In the genomic region with DNA sequence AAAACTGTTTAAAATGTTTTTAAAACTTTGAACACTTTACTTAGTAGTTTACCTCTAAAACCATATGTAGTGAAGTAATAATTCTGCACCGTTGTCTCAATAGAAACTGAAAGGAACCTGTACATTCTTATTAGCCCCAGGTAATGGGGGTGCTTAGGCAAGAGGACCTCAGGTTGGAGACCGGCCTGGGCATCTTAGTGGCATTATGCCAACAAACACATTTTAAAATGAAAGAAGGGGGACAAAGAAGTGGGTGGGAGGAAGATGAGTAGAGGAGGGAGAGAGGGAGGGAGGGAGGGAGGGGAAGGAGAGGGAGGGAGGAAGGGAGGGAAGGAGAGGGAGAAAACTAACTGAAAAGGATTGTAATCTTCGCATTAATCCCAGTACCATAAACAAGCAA, we compare ENCODE assay signal across 8 mouse cellular contexts. TPM values are rescaled to one million over a fixed set of nuclear protein-coding genes. Genes with fewer than 3 reads are reported as not detected.
A peak's percentile ranks its signal among the peaks of the same experiment; 100 is the strongest.
DNase-seq lines count a peak whose midpoint lies in the region; ATAC-seq and TF ChIP-seq lines count a peak whose summit lies in the region.

No protein-coding gene starts in this region.

- no peak for TF ChIP-seq CTCF in Patski (IDR thresholded peaks at IDR 0.05)

- peak overlapping the region; percentile 78 for H3K4me3 ChIP-seq in heart, embryonic 16.5 days (ENCODE audit: low read length)

- no peaks in the 10 kb centered on the region for H3K27me3 ChIP-seq in heart, embryonic 16.5 days (ENCODE audit: control insufficient read depth, insufficient read depth, low read length)
- peaks cover 15% of the 10 kb centered on the region for H3K27me3 ChIP-seq in Patski

- POLR2A ChIA-PET in Patski (lab: Charles Lee), result no interaction called here

- peak; percentile 19; the same call in 1 of the 2 replicates for ATAC-seq in heart, embryonic 16.5 days (replicated peaks; ENCODE audit: extremely low read depth, insufficient read depth, low FRiP score)
- ATAC-seq in Patski, result peak; percentile 23
- peak; percentile 10; the same call in 1 of the 2 replicates for ATAC-seq in granulocyte monocyte progenitor cell, adult 5-6 weeks (replicated peaks; ENCODE audit: poor library complexity, severe bottlenecking)
- peak; percentile 15; the same call in 1 of the 2 replicates for ATAC-seq in megakaryocyte progenitor cell, adult 5-6 weeks (replicated peaks; ENCODE audit: poor library complexity)

- peaks cover 9% of the 10 kb centered on the region; the same call in 1 of the 2 replicates for H3K36me3 ChIP-seq in heart, embryonic 16.5 days (ENCODE audit: control insufficient read depth, insufficient read depth)

- 4% methylated on average over 3 of the region's 3 CpGs for WGBS in heart, embryonic 16.5 days

- H3K4me1 ChIP-seq in heart, embryonic 16.5 days (ENCODE audit: control insufficient read depth, insufficient read depth, low read length), result peaks cover 11% of the 10 kb centered on the region

- peak overlapping the region; percentile 89 for H3K4me2 ChIP-seq in heart, embryonic 16.5 days (ENCODE audit: low read depth, low read length)

- H3K27ac ChIP-seq in heart, embryonic 16.5 days (ENCODE audit: low read length), result peak overlapping the region; percentile 90

- H3K9ac ChIP-seq in heart, embryonic 16.5 days (ENCODE audit: low read length), result peak overlapping the region; percentile 89

- CTCF ChIA-PET in Patski (lab: Charles Lee), result no interaction called here

- no peak for DNase-seq in heart, adult 8-10 months (ENCODE audit: low spot score)
- DNase-seq in Patski (ENCODE audit: low read depth, low spot score), result no peak
- DNase-seq in thymus, postnatal 4 days, result no peak
- DNase-seq in B cell, adult 2 months, result no peak
- DNase-seq in gastrocnemius, postnatal 10 days, result no peak

- in situ Hi-C loops in Patski (cut with MboI; ENCODE audit: low pct_unique_long_range_greater_than_20kb), result no loop called here

- H3K9me3 ChIP-seq in heart, embryonic 16.5 days (replicated peaks; ENCODE audit: control insufficient read depth, low read length), result no peaks in the 10 kb centered on the region

RNA-seq across cellular contexts. Expression of gene Hus1, which starts 0.4 kb away (rescaled TPM):
- 13.2 and 13.3 TPM in 2 replicates for polyA plus RNA-seq in heart, embryonic 16.5 days (2015; fragmentation: Nextera tagmentation; extraction: Ambion mirVana)
- total RNA-seq in heart, adult 8-10 months (2022), result 10 to 100 TPM in 3 of 4 experiments, 1 to 10 TPM in 1; 9.7 to 11.0 (median 10.6) TPM
- 10.1 TPM for polyA plus RNA-seq in Patski (2021)
- total RNA-seq in granulocyte monocyte progenitor cell, adult 5-6 weeks (2014; fragmentation: Nextera tagmentation), result 19.7 and 29.7 TPM in 2 replicates
- 15.9 and 28.6 TPM in 2 replicates for total RNA-seq in granulocyte monocyte progenitor cell, adult 5-6 weeks (2017)
- total RNA-seq in megakaryocyte progenitor cell, adult 5-6 weeks (2015), result 21.2 and 29.5 TPM in 2 replicates
- 17.5 and 23.7 TPM in 2 replicates for total RNA-seq in megakaryocyte progenitor cell, adult 5-6 weeks (2017)
- 1 to 10 TPM; 7.7 to 8.0 TPM for total RNA-seq in gastrocnemius, postnatal 10 days (2021)

RNA-seq across cellular contexts. Expression of gene Gm11992, which starts 37.0 kb away (rescaled TPM):
- 5.5 and 6.0 TPM in 2 replicates for polyA plus RNA-seq in heart, embryonic 16.5 days (2015; fragmentation: Nextera tagmentation; extraction: Ambion mirVana)
- total RNA-seq in heart, adult 8-10 months (2022), result 1 to 10 TPM in 1 of 4 experiments, under 1 TPM in 3; 0.34 to 2.0 (median 0.82) TPM
- polyA plus RNA-seq in Patski (2021), result 2.6 TPM
- total RNA-seq in granulocyte monocyte progenitor cell, adult 5-6 weeks (2014; fragmentation: Nextera tagmentation), result 0.49 TPM in 1 of 2 replicates, not detected in the other
- total RNA-seq in granulocyte monocyte progenitor cell, adult 5-6 weeks (2017), result 0.41 TPM in 1 of 2 replicates, not detected in the other
- total RNA-seq in megakaryocyte progenitor cell, adult 5-6 weeks (2015), result 0.51 TPM in 1 of 2 replicates, not detected in the other
- total RNA-seq in megakaryocyte progenitor cell, adult 5-6 weeks (2017), result 0.88 TPM in 1 of 2 replicates, not detected in the other
- not detected for total RNA-seq in gastrocnemius, postnatal 10 days (2021)

RNA-seq across cellular contexts. Expression of gene Sun3, which starts 37.4 kb away (rescaled TPM):
- 0.85 and 1.2 TPM in 2 replicates for polyA plus RNA-seq in heart, embryonic 16.5 days (2015; fragmentation: Nextera tagmentation; extraction: Ambion mirVana)
- total RNA-seq in heart, adult 8-10 months (2022), result 1 to 10 TPM; 1.1 to 2.4 (median 1.9) TPM
- 0.47 TPM for polyA plus RNA-seq in Patski (2021)
- not detected in 2 replicates for total RNA-seq in granulocyte monocyte progenitor cell, adult 5-6 weeks (2014; fragmentation: Nextera tagmentation)
- total RNA-seq in granulocyte monocyte progenitor cell, adult 5-6 weeks (2017), result not detected in 2 replicates
- total RNA-seq in megakaryocyte progenitor cell, adult 5-6 weeks (2015), result not detected in 2 replicates
- not detected in 2 replicates for total RNA-seq in megakaryocyte progenitor cell, adult 5-6 weeks (2017)
- total RNA-seq in gastrocnemius, postnatal 10 days (2021), result not detected

RNA-seq across cellular contexts. Expression of gene Pkd1l1, which starts 38.3 kb away (rescaled TPM):
- polyA plus RNA-seq in heart, embryonic 16.5 days (2015; fragmentation: Nextera tagmentation; extraction: Ambion mirVana), result 0.06 and 0.16 TPM in 2 replicates
- not detected for total RNA-seq in heart, adult 8-10 months (2022)
- 0.09 TPM for polyA plus RNA-seq in Patski (2021)
- 0.11 TPM in 1 of 2 replicates, not detected in the other for total RNA-seq in granulocyte monocyte progenitor cell, adult 5-6 weeks (2014; fragmentation: Nextera tagmentation)
- total RNA-seq in granulocyte monocyte progenitor cell, adult 5-6 weeks (2017), result not detected in 2 replicates
- total RNA-seq in megakaryocyte progenitor cell, adult 5-6 weeks (2015), result 0.02 TPM in 1 of 2 replicates, not detected in the other
- total RNA-seq in megakaryocyte progenitor cell, adult 5-6 weeks (2017), result not detected in 2 replicates
- total RNA-seq in gastrocnemius, postnatal 10 days (2021), result under 1 TPM; 0.05 to 0.12 TPM
